Mouse (Mus musculus): ENCODE results near the gene Tnfrsf21. TPM values are rescaled to one million over a fixed set of nuclear protein-coding genes. Genes with fewer than 3 reads are reported as not detected.

The Tnfrsf21 gene
- polyA plus RNA-seq, 1 experiment from 2014 or later, result 68.6 TPM

DNA sequence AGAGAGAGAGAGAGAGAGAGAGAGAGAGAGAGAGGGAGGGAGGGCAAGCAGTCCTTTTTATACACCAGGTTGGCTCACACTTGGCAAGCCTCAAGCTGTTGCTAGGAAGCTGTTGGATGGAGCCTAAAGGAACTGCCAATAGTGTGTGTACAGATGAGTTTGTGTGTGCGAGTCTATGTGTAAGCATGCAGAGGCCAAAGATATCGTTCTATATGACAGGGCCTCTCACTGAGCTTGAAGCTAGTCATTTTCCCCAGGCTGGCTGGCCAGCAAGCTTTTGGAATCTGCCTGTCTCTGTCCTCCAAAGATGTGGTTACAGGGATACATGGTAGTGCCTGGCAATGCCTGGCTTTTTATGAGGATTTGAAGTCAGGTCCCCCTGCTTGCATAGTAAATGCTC lies 104.7 kb downstream of the Tnfrsf21 start:
- Histone ChIP-seq H3K27me3 (replicated peaks) (no peaks in the 10 kb centered on the region), H3K9me3 (no peaks in the 10 kb centered on the region), H3K36me3 (replicated peaks) (no peaks in the 10 kb centered on the region), H3K4me2 (no peak overlapping the region), H3K4me3 (no peak overlapping the region), H3K27ac (no peak overlapping the region), H3K4me1 (no peaks in the 10 kb centered on the region), H3K9ac (no peak overlapping the region)
- no peak for ATAC-seq (replicated peaks)
- 83% methylated on average over 2 of the region's 2 CpGs for WGBS

DNA sequence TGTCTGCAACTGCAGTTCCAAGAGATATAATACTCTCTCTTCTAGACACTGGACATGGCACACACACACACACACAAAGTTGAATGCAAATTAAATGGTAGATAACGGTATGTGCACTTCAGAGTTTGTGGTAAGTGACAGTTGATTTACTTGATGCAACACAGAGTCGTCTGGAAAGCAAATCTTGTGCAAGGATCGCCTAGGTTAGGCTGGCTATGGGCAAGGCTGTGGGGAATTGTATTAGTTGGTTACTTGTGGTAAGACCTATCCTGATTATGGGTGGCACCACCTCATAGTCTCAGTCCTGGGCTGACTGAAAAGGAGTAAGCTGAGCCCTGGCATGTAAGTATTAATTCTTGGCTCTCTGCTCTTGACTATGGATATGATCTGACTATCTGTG lies 112.0 kb downstream of the Tnfrsf21 start:
- H3K4me3 ChIP-seq, result no peak overlapping the region
- WGBS, result 85% methylated on average over 3 of the region's 3 CpGs
- H3K9ac ChIP-seq, result no peak overlapping the region
- no peaks in the 10 kb centered on the region for H3K36me3 ChIP-seq (replicated peaks)
- no peaks in the 10 kb centered on the region for H3K27me3 ChIP-seq (replicated peaks)
- H3K4me2 ChIP-seq, result no peak overlapping the region
- H3K9me3 ChIP-seq, result no peaks in the 10 kb centered on the region
- H3K4me1 ChIP-seq, result no peaks in the 10 kb centered on the region
- no peak overlapping the region for H3K27ac ChIP-seq
- ATAC-seq (replicated peaks), result no peak

GRCm38 (mm10) chr17:43128908-43129533 lies 112.7 kb downstream of the Tnfrsf21 start:
- Histone ChIP-seq H3K27ac (no peak overlapping the region), H3K4me2 (no peak overlapping the region), H3K9ac (no peak overlapping the region), H3K4me3 (no peak overlapping the region), H3K4me1 (no peaks in the 10 kb centered on the region), H3K36me3 (replicated peaks) (no peaks in the 10 kb centered on the region), H3K27me3 (replicated peaks) (no peaks in the 10 kb centered on the region), H3K9me3 (no peaks in the 10 kb centered on the region)
- no peak for ATAC-seq (replicated peaks)
- 92% methylated on average over 7 of the region's 7 CpGs for WGBS

DNA sequence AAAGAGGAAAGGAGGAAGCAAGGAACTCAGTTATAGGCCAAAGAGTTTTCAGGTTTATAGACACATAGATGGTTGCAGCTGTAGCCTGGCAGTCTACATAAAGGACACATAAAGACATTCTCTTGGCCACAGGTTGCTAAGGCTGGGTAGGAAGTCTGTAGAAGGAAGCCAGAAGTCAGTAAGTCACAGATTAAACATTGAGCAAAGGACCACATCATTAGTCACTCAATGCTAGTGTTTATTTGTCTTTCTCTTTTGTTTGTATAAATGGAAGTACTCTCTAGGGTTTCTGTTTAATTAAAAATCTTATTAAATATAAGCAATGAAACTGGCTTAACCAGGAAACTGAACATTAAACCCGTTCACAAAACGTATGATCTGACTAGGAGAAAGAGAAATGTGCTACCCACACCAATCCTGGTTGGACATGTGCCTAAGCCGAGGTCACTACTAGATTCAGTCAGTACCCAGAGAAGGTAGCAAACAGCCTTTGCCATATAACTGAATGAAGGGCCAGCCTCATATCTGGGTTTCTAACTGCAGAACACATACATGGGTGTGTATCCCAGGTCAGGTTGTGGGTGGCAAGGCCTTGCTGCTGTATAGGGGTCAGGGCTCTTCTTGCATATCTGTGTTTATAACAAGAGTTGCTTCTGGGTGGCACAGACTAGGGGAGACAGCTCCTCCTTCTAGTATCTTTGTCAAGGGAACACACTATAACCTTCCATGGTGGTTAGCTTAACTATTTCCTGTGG lies 113.9 kb downstream of the Tnfrsf21 start:
- ATAC-seq (replicated peaks), result no peak
- Histone ChIP-seq H3K4me2 (no peak overlapping the region), H3K4me1 (no peaks in the 10 kb centered on the region), H3K36me3 (replicated peaks) (no peaks in the 10 kb centered on the region), H3K27ac (no peak overlapping the region), H3K9me3 (no peaks in the 10 kb centered on the region), H3K9ac (no peak overlapping the region), H3K4me3 (no peak overlapping the region), H3K27me3 (replicated peaks) (no peaks in the 10 kb centered on the region)
- WGBS, result 82% methylated on average over 3 of the region's 3 CpGs

DNA sequence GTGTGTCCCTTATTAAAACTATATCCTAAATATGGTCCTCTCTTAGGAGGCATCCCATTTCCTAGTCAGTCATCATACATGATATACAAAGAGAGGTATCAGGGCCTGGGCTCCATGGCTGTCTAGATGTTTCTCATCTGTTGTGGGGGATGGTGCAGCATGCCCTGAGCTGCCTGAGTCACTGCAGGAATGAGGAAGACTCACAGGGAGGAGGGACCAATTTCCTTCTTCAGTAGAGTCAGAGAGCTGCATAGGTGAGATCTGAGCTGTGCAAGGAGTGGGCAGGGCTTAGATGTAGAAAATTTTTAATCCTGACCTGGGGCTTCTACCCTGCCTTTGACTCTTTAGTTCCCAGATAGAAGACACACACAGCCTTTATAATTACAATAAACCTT lies 114.5 kb downstream of the Tnfrsf21 start:
- no peak overlapping the region for H3K9ac ChIP-seq
- no peaks in the 10 kb centered on the region; the same call in 1 of the 2 replicates for H3K4me1 ChIP-seq
- H3K4me2 ChIP-seq, result no peak overlapping the region
- no peaks in the 10 kb centered on the region for H3K27me3 ChIP-seq (replicated peaks)
- H3K27ac ChIP-seq, result no peak overlapping the region
- no peaks in the 10 kb centered on the region for H3K9me3 ChIP-seq
- no peak for ATAC-seq (replicated peaks)
- H3K4me3 ChIP-seq, result no peak overlapping the region
- H3K36me3 ChIP-seq (replicated peaks), result no peaks in the 10 kb centered on the region

GRCm38 (mm10) chr17:43132477-43132876 lies 116.1 kb downstream of the Tnfrsf21 start:
- H3K4me1 ChIP-seq, result peaks cover 4% of the 10 kb centered on the region; the same call in 1 of the 2 replicates
- H3K36me3 ChIP-seq (replicated peaks), result no peaks in the 10 kb centered on the region
- no peak overlapping the region for H3K4me3 ChIP-seq
- WGBS, result 86% methylated on average over 5 of the region's 5 CpGs
- H3K27me3 ChIP-seq (replicated peaks), result no peaks in the 10 kb centered on the region
- no peaks in the 10 kb centered on the region for H3K9me3 ChIP-seq
- no peak overlapping the region for H3K27ac ChIP-seq
- no peak overlapping the region for H3K4me2 ChIP-seq
- no peak overlapping the region for H3K9ac ChIP-seq
- ATAC-seq (replicated peaks), result no peak

GRCm38 (mm10) chr17:43133106-43133505 lies 116.8 kb downstream of the Tnfrsf21 start:
- Histone ChIP-seq H3K27ac (no peak overlapping the region), H3K4me3 (no peak overlapping the region), H3K36me3 (replicated peaks) (no peaks in the 10 kb centered on the region), H3K4me2 (no peak overlapping the region), H3K9me3 (no peaks in the 10 kb centered on the region), H3K4me1 (peaks cover 4% of the 10 kb centered on the region; the same call in 1 of the 2 replicates), H3K9ac (no peak overlapping the region), H3K27me3 (replicated peaks) (no peaks in the 10 kb centered on the region)
- 91% methylated on average over 4 of the region's 4 CpGs for WGBS
- no peak for ATAC-seq (replicated peaks)

- Histone ChIP-seq H3K9ac (no peak overlapping the region), H3K36me3 (replicated peaks) (no peaks in the 10 kb centered on the region), H3K27ac (no peak overlapping the region), H3K4me3 (no peak overlapping the region), H3K4me1 (peaks cover 4% of the 10 kb centered on the region; the same call in 1 of the 2 replicates), H3K4me2 (no peak overlapping the region), H3K27me3 (replicated peaks) (no peaks in the 10 kb centered on the region), H3K9me3 (no peaks in the 10 kb centered on the region)
- WGBS, result 75% methylated on average over 4 of the region's 4 CpGs
- no peak for ATAC-seq (replicated peaks)
These were observed 118.6 kb downstream of the Tnfrsf21 start for GRCm38 (mm10) chr17:43134991-43135390.

DNA sequence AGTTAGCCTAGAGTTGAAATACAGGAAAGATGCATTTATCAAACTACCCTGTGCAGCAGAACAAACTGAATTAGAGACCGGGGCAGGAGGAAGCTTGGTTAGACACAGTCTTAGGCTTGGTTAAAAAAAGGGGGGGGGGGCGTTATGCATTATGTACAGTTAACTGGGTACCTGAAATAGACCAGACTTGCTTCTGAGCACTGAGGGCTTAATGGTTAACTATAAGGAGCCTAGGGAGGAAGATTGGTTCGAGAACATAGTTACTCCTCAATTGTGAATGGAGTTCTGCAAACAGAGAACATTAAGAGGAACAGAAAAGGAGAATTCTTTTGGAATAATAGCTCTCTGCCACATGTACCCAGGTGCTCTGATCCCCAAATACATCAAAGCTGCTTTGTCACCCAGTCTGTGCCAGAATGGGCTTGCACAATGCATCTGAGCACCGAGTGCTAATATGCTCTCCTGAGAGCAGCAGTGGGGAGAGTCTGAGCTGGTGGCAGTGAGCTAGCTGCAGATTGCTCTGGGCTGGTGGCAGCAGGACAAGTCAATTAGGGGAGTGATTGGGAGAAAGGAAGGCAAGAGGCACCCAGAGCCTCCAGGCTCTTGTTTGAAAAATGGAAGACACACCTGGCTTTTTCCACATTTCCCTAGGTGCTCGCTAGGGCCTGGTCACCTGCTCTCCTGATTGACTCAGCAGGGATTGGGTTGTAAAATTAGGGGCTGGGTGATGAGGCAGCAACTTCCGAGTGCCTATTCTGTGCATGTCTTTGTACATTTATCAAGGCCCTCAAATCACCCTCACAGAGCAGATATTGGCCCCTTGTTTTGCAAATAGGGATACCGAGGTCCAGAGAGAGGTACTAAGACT lies 119.3 kb downstream of the Tnfrsf21 start:
- no peak overlapping the region for H3K27ac ChIP-seq
- WGBS, result 48% methylated on average over 7 of the region's 7 CpGs
- ATAC-seq (replicated peaks), result peak; percentile 71; the same call in 1 of the 2 replicates

GRCm38 (mm10) chr17:43136720-43137119 lies 120.4 kb downstream of the Tnfrsf21 start:
- H3K27ac ChIP-seq, result no peak overlapping the region
- no peak overlapping the region for H3K4me3 ChIP-seq
- no peak overlapping the region for H3K9ac ChIP-seq
- peak; percentile 53 for ATAC-seq (replicated peaks)
- no peaks in the 10 kb centered on the region for H3K27me3 ChIP-seq (replicated peaks)
- H3K4me1 ChIP-seq, result peaks cover 4% of the 10 kb centered on the region; the same call in 1 of the 2 replicates
- WGBS, result 58% methylated on average over 4 of the region's 4 CpGs
- H3K36me3 ChIP-seq (replicated peaks), result no peaks in the 10 kb centered on the region
- no peaks in the 10 kb centered on the region for H3K9me3 ChIP-seq
- no peak overlapping the region for H3K4me2 ChIP-seq

More for the DNA sequence above, 119.3 kb downstream of the Tnfrsf21 start:
- Histone ChIP-seq H3K9me3 (no peaks in the 10 kb centered on the region), H3K9ac (no peak overlapping the region), H3K4me2 (no peak overlapping the region), H3K4me1 (peaks cover 4% of the 10 kb centered on the region; the same call in 1 of the 2 replicates), H3K36me3 (replicated peaks) (no peaks in the 10 kb centered on the region), H3K27me3 (replicated peaks) (no peaks in the 10 kb centered on the region), H3K4me3 (no peak overlapping the region)

- no peak overlapping the region for H3K4me3 ChIP-seq
- no peak overlapping the region for H3K27ac ChIP-seq
- H3K27me3 ChIP-seq (replicated peaks), result no peaks in the 10 kb centered on the region
- H3K36me3 ChIP-seq (replicated peaks), result no peaks in the 10 kb centered on the region
- H3K9me3 ChIP-seq, result no peaks in the 10 kb centered on the region
- H3K4me1 ChIP-seq, result peaks cover 4% of the 10 kb centered on the region; the same call in 1 of the 2 replicates
- no peak overlapping the region for H3K4me2 ChIP-seq
- ATAC-seq (replicated peaks), result no peak
- WGBS, result 95% methylated on average over 9 of the region's 9 CpGs
- H3K9ac ChIP-seq, result no peak overlapping the region
These were observed 121.5 kb downstream of the Tnfrsf21 start for GRCm38 (mm10) chr17:43137838-43138237.

DNA sequence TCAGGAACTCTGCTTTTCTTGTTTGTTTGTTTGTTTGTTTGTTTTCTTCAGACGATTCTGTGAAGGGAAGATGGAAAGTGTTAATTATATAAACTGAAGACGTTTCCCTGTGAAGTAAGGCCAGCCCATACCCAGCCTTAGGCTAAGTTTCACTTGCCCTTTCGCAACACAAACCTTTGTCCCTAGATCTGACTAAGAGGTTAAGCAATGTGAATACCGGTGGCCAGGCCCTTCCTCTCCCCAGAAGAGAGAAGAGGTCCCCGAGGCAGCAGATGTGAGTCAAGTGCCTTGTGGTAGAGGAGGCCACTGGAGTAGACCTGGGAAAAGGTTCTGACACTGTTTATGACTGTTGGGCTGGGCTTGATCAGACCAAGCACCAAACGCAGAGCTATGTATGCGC lies 122.0 kb downstream of the Tnfrsf21 start:
- no peak overlapping the region for H3K4me3 ChIP-seq
- no peaks in the 10 kb centered on the region for H3K9me3 ChIP-seq
- 90% methylated on average over 7 of the region's 7 CpGs for WGBS
- peaks cover 4% of the 10 kb centered on the region; the same call in 1 of the 2 replicates for H3K4me1 ChIP-seq
- H3K4me2 ChIP-seq, result no peak overlapping the region
- H3K36me3 ChIP-seq (replicated peaks), result no peaks in the 10 kb centered on the region
- H3K27ac ChIP-seq, result no peak overlapping the region
- ATAC-seq (replicated peaks), result no peak
- no peak overlapping the region for H3K9ac ChIP-seq
- H3K27me3 ChIP-seq (replicated peaks), result no peaks in the 10 kb centered on the region

All from midbrain, embryonic 15.5 days (tissue).